Mouse (Mus musculus) kidney, postnatal 36 days (tissue): ENCODE data around the gene Cyb5rl.

Source experiments
- DNase-seq, 2 experiments: peaks; one replicate each; pipeline ENCODE4 v3.0.0; 2021 to 2022; ENCODE audit warnings: mixed read lengths in 2 of 2

Gene Cyb5rl

GRCm38 (mm10) chr4:107066252-107067124 lies at the start of gene Cyb5rl, which contains the start of gene Mrpl37:
TSS of gene Cyb5rl (plus strand) at chr4:107066988.
TSS of gene Mrpl37 (minus strand) at chr4:107066868.
- DNase-seq: peak; percentile 95 to 97

GRCm38 (mm10) chr4:107017257-107017656 lies 49.5 kb upstream of the Cyb5rl start:
- DNase-seq: peak in 1 of 2 experiments; percentile 43

- DNase-seq: no peak
Observed at GRCm38 (mm10) chr4:107018521-107018920, 48.3 kb upstream of the Cyb5rl start.

GRCm38 (mm10) chr4:107019027-107019426 lies 47.8 kb upstream of the Cyb5rl start:
- peak; percentile 48 to 63 for DNase-seq

- peak in 1 of 2 experiments; percentile 53 for DNase-seq
Observed at GRCm38 (mm10) chr4:107020287-107021000, 46.3 kb upstream of the Cyb5rl start.

GRCm38 (mm10) chr4:107021464-107021863 lies 45.3 kb upstream of the Cyb5rl start:
- no peak for DNase-seq

DNA sequence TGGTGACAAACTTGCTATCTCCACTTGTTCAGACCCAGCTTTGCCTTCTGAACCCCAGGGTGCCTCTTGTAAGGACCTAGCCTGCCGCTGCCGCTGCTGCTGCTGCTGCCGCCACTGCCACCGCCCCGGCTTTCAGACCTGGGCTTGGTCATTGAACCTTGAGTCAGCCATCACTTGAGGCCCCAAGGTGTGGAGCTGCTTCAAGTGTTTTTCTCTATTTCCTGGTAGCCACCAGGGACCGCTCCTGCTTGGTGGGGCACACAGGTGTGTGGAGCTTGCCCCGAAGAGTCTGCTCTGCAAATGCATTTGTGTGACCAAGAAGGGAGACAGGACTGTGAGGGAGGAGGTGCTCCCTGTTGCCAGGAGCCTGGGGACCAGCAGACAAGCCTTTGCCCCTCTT lies 41.9 kb upstream of the Cyb5rl start:
- no peak for DNase-seq

DNA sequence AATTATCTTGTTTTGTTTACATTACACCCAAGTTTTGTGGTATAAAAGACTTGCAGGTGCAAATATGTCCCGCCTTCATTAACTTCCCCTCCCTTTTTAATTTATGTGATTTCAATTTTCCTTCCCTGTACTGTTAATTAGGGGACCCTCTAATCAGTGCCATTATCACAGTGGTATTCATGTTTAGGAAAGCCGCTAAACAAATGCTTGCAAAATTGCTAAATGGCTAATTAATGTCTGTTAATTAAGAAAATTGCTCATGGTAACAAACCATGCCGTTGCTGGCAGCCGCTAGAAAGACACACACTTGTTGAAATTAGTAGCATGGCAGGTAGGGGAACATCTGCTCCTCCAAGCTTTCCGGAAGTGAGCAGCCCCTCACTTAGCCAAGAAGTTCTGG lies 41.4 kb upstream of the Cyb5rl start:
- no peak for DNase-seq

GRCm38 (mm10) chr4:107026451-107026850 lies 40.3 kb upstream of the Cyb5rl start:
- DNase-seq: no peak

GRCm38 (mm10) chr4:107035689-107036088 lies 31.1 kb upstream of the Cyb5rl start:
- DNase-seq: no peak

- DNase-seq: no peak
Observed at GRCm38 (mm10) chr4:107036985-107037384, 29.8 kb upstream of the Cyb5rl start.

DNA sequence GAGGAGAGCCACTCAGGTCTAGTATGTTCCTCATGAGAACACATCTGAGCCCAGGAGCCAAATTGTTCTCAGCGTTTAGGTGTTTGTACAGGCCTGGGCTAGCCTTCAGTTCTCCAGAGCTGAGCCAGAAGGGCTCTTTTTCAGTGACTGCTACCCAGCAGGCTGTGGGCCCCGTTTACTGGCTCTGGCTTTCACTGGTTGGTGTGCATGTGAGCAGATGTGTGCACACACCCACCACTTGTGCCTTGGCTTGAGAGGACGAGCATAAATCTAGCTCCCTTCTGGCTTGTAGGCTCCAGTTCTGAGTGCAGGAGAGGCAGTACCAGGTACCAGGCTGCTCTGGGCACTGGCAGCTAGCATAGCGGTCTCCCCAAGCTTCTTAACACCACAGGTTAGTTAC lies 28.5 kb upstream of the Cyb5rl start:
- DNase-seq: no peak

GRCm38 (mm10) chr4:107039270-107039669 lies 27.5 kb upstream of the Cyb5rl start:
- no peak for DNase-seq

- DNase-seq: no peak
Observed at GRCm38 (mm10) chr4:107042304-107042703, 24.5 kb upstream of the Cyb5rl start.

- DNase-seq: no peak
Observed at GRCm38 (mm10) chr4:107045188-107045587, 21.6 kb upstream of the Cyb5rl start.

GRCm38 (mm10) chr4:107047806-107048205 lies 19.0 kb upstream of the Cyb5rl start:
- DNase-seq: no peak

- no peak for DNase-seq
Observed at GRCm38 (mm10) chr4:107048568-107049162, 18.1 kb upstream of the Cyb5rl start.

DNA sequence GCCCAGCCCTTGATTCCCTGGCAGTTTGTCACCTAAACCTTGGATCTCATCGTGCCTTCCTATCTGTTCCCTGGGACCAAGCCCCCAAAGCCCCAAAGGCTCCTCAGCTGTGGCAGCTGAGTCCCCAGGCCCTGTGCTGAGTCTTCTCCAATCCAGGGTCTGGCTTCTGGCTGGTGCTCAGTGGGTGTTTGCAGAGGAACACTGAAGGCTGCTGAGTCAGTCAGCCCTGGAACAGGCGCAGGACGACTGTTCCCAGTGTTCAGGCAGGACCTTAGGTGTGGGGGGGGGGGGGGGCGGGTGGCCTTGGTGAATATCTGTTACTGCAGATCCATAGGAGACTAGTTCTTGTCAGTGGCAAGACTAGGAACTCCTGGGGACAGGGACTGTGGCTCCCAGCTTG lies 14.9 kb upstream of the Cyb5rl start:
- no peak for DNase-seq

- no peak for DNase-seq
Observed at GRCm38 (mm10) chr4:107052962-107053553, 13.7 kb upstream of the Cyb5rl start.

- peak in 1 of 2 experiments; percentile 12 for DNase-seq
Observed at GRCm38 (mm10) chr4:107056088-107056487, 10.7 kb upstream of the Cyb5rl start.

DNA sequence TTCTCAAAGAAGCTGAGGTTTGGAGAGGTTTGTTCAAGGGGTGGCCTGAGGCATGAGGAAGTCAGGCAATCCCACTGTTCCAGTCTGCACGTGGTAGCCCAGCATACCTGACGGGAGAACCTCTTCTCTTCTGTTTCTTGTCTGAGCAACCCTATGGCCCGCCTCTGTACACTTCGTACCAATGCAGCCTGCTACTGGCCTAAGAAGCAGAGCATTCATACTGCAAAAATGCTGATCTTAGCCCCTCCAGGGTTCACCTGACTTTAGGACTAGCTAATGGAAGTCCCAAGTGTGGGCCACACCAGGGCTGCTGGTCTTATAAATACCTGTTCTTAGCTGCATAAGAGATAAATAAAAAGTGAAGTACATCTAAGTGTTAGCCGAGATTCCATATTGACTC lies 8.4 kb upstream of the Cyb5rl start:
- peak; percentile 38 to 51 for DNase-seq

- DNase-seq: peak in 1 of 2 experiments; percentile 16
Observed at GRCm38 (mm10) chr4:107058781-107059180, 8.0 kb upstream of the Cyb5rl start.

DNA sequence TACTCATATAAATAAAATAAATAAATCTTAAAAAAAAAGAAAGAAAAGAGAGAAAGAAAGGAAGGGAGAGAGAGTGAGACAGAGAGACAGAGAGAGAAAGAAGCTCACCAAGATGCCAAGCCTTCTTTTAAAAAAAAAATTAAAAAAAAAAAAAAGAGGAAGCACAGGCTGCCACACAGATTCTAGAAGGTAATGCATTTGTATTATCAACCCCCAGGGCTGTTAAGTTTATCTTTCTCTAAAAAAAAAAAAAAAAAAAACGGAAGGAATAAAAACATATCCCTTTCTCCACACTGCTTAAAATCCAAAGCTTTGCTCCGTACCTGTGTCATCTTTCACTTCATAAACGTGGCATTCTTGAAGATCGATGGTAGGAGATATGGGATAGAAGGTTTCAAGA lies 5.2 kb upstream of the Cyb5rl start:
- DNase-seq: no peak
